Mouse (Mus musculus) T-cell, adult 66 days (primary cell): ENCODE data around the gene Tmed5. TPM values are rescaled to one million over a fixed set of nuclear protein-coding genes. Genes with fewer than 3 reads are reported as not detected.

Source experiments
- total RNA-seq, 2 experiments: library from RNA; stranded (reverse); gene quantifications; 3 replicates in 1 of 2; 4 replicates in 1 of 2; pipeline ENCODE4 v1.2.4; 2023

Tmed5 gene
- 10 to 100 TPM; 45.9 to 53.4 TPM for total RNA-seq

GRCm38 (mm10) chr5:108132441-108133243 lies at the start of gene Tmed5, which contains the start of gene Ccdc18:
Gene Tmed5 (minus strand): TSS chr5:108132620.
Gene Ccdc18 (plus strand): TSS chr5:108132875.

DNA sequence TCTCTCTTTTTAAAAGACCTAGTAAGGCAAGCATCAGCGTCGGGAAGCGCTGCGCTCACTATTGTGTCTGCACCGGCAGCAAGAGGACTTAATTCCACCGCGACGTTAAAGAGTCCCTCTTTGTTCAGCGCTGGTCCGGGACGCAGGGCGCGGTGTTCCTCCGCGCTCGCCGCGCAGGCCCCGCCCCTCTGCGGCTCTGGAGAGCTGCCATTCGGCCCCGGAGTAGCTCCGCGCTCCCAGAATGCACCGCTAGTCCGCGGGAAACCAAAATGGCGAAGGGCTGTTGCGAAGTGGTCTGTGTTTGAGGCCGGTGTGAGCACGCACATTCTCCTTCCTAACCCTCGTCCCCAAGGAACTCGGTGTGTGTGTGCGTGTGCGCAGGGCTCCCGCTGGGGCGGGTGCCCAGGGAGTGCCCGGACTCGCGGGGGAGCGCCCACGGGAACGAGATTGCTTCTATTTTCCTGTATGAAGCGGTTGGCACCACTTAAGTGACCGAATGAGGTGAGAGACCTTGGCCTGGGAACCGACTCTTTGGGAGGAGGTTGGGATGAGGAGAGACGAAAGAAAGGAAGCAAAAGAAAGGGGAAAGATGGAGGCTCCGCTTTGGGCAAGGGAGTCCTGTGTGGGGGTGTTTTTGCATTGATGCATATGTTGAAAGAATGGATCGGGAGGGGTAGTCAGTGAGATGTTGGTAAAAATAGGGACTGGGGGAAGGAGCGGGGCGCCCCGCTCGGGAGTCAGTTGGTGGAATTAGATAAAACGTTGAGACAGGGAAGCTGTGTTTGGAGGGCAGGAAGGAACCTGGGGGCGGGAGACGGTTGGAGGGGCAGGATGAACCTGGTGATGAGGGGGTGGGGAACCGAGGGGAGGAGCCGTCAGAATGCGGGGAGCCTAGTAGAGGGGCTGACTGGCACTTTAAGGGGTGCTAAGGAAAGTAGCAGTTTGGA lies 66.7 kb downstream of the Tmed5 start, which contains the start of gene Mtf2:
Mtf2 (plus strand) TSS at position 210 of the 947 bp plus-strand sequence.

Other genes with a start within 250 kb of the Tmed5 start
- gene Rpl5, start 232.1 kb downstream of the Tmed5 start, total RNA-seq: 100 to 1,000 TPM; 156 to 179 TPM
- 10 to 100 TPM; 41.9 to 51.7 TPM for gene Fam69a, start 145.5 kb downstream of the Tmed5 start, total RNA-seq
- gene Mtf2, start 66.9 kb downstream of the Tmed5 start, total RNA-seq: 10 to 100 TPM; 72.3 to 90.9 TPM
- 1 to 10 TPM in 1 of 2 experiments, under 1 TPM in 1; 0.80 to 1.7 TPM for gene Ccdc18, start 255 bp upstream of the Tmed5 start, total RNA-seq
- 10 to 100 TPM; 42.9 to 44.5 TPM for gene Dr1, start 136.3 kb upstream of the Tmed5 start, total RNA-seq
- gene Pigg, start 180.0 kb upstream of the Tmed5 start, total RNA-seq: 1 to 10 TPM; 1.7 to 2.6 TPM
- gene Gm42517, start 235.3 kb upstream of the Tmed5 start, total RNA-seq: not detected